Mouse (Mus musculus) liver, embryonic 13.5 days (tissue): ENCODE results near the gene Nipa2. TPM values are rescaled to one million over a fixed set of nuclear protein-coding genes. Genes with fewer than 3 reads are reported as not detected.
A peak's percentile ranks its signal among the peaks of the same experiment; 100 is the strongest.

Source experiments
- ATAC-seq: fragments of 200-750 bp; cut with Nextera tagmentation; 2 replicates; pipeline ENCODE4 v1.8.0; 2017; ENCODE audit warnings: low read depth, mild to moderate bottlenecking, moderate number of reproducible peaks, moderate library complexity
- DNase-seq: peaks from one replicate; pipeline ENCODE4 v3.0.0; 2022
- H3K27ac ChIP-seq: fragments of 300-500 bp; sonication (generic); 2 replicates; pipeline ENCODE4 v1.5.1; 2015; ENCODE audit warnings: moderate library complexity, mild to moderate bottlenecking, inconsistent platforms
- H3K27me3 ChIP-seq: fragments of 300-500 bp; sonication (generic); 2 replicates; pipeline ENCODE4 v1.6.1; 2015; ENCODE audit warnings: mild to moderate bottlenecking, inconsistent platforms
- H3K36me3 ChIP-seq: fragments of 300-500 bp; sonication (generic); 2 replicates; pipeline ENCODE4 v1.6.1; 2015; ENCODE audit warnings: mild to moderate bottlenecking, inconsistent platforms
- H3K4me1 ChIP-seq: fragments of 300-500 bp; sonication (generic); replicated peaks from 2 replicates; pipeline ENCODE4 v1.6.1; 2015; ENCODE audit warnings: inconsistent platforms
- H3K4me2 ChIP-seq: fragments of 300-500 bp; sonication (generic); 2 replicates; pipeline ENCODE4 v1.6.1; 2015; ENCODE audit warnings: inconsistent platforms, mild to moderate bottlenecking, moderate library complexity
- H3K4me3 ChIP-seq: fragments of 300-500 bp; sonication (generic); replicated peaks from 2 replicates; pipeline ENCODE4 v1.5.1; 2015; ENCODE audit warnings: mild to moderate bottlenecking, inconsistent platforms
- H3K9ac ChIP-seq: fragments of 300-500 bp; sonication (generic); 2 replicates; pipeline ENCODE4 v1.6.1; 2015; ENCODE audit warnings: mild to moderate bottlenecking, inconsistent platforms
- H3K9me3 ChIP-seq: fragments of 300-500 bp; sonication (generic); replicated peaks from 2 replicates; pipeline ENCODE4 v1.6.1; 2016; ENCODE audit warnings: inconsistent platforms
- whole genome bisulfite sequencing: fragments of 180-500 bp; shearing (Covaris S2); methylation state at CpG from one replicate; pipeline ENCODE4 v1.1.7; 2015; ENCODE audit not compliant: insufficient replicate concordance; 5-methylcytosine and 5-hydroxymethylcytosine counted together
- polyA plus RNA-seq: library from polyadenylated mRNA; unstranded; fragments of >200 nt; fragmentation: Nextera tagmentation; extraction: Ambion mirVana; gene quantifications from 2 replicates; pipeline ENCODE4 v1.2.1, GENCODE M21; 2015

Gene Nipa2
- polyA plus RNA-seq, 1 experiment from 2014 or later = 24.9 TPM

GRCm38 (mm10) chr7:55982010-55982700 is 19.9 kb upstream of the Nipa2 start:
- Histone ChIP-seq H3K27me3 (no peaks in the 10 kb centered on the region), H3K36me3 (peaks cover 41% of the 10 kb centered on the region), H3K4me1 (peaks cover 34% of the 10 kb centered on the region), H3K9me3 (no peaks in the 10 kb centered on the region), H3K4me3 (no peak overlapping the region), H3K9ac (peak overlapping the region; percentile 40; the same call in 1 of the 2 replicates), H3K4me2 (peak overlapping the region; percentile 36), H3K27ac (peak overlapping the region; percentile 86)
- DNase-seq = peak; percentile 23
- ATAC-seq = peak; percentile 84
- 63% methylated on average over 10 of the region's 10 CpGs for WGBS

GRCm38 (mm10) chr7:55981511-55981910 is 19.2 kb upstream of the Nipa2 start:
- H3K4me3 ChIP-seq = no peak overlapping the region
- H3K4me2 ChIP-seq = peak overlapping the region; percentile 36
- no peak overlapping the region for H3K9ac ChIP-seq
- peaks cover 41% of the 10 kb centered on the region for H3K36me3 ChIP-seq
- no peaks in the 10 kb centered on the region for H3K27me3 ChIP-seq
- peak; percentile 78 for ATAC-seq
- 57% methylated on average over 2 of the region's 2 CpGs for WGBS
- H3K4me1 ChIP-seq = peaks cover 33% of the 10 kb centered on the region
- no peak for DNase-seq
- H3K9me3 ChIP-seq = no peaks in the 10 kb centered on the region
- H3K27ac ChIP-seq = peak overlapping the region; percentile 86

GRCm38 (mm10) chr7:55974429-55974828 is 12.2 kb upstream of the Nipa2 start:
- ATAC-seq (no peak), DNase-seq (no peak)
- no peak overlapping the region for H3K9ac ChIP-seq
- no peak overlapping the region for H3K4me3 ChIP-seq
- H3K9me3 ChIP-seq = 0 out of 2 replicates have a peak, but pooled peaks cover 2% of the 10 kb centered on the region
- H3K27me3 ChIP-seq = no peaks in the 10 kb centered on the region
- H3K36me3 ChIP-seq = peaks cover 24% of the 10 kb centered on the region
- whole genome bisulfite sequencing = 88% methylated on average over 2 of the region's 2 CpGs
- peaks cover 1% of the 10 kb centered on the region for H3K4me1 ChIP-seq
- no peak overlapping the region for H3K4me2 ChIP-seq
- no peak overlapping the region for H3K27ac ChIP-seq

GRCm38 (mm10) chr7:55969415-55969814 is 7.1 kb upstream of the Nipa2 start:
- no peaks in the 10 kb centered on the region for H3K27me3 ChIP-seq
- DNase-seq (no peak), ATAC-seq (no peak)
- no peak overlapping the region for H3K4me3 ChIP-seq
- H3K27ac ChIP-seq = peak overlapping the region; percentile 35; the same call in 1 of the 2 replicates
- 0 out of 2 replicates have a peak overlapping the region, but pooled peaks have one; percentile 8 for H3K4me2 ChIP-seq
- peaks cover 3% of the 10 kb centered on the region for H3K36me3 ChIP-seq
- H3K4me1 ChIP-seq = peaks cover 31% of the 10 kb centered on the region
- 0 out of 2 replicates have a peak overlapping the region, but pooled peaks have one; percentile 28 for H3K9ac ChIP-seq
- WGBS = 17% methylated on average over 1 of the region's 1 CpGs
- 0 out of 2 replicates have a peak, but pooled peaks cover 2% of the 10 kb centered on the region for H3K9me3 ChIP-seq

GRCm38 (mm10) chr7:55968258-55968901 is 6.1 kb upstream of the Nipa2 start:
- H3K9me3 ChIP-seq = no peaks in the 10 kb centered on the region
- H3K27me3 ChIP-seq = no peaks in the 10 kb centered on the region
- no peak for DNase-seq
- peak overlapping the region; percentile 56 for H3K27ac ChIP-seq
- H3K36me3 ChIP-seq = no peaks in the 10 kb centered on the region
- H3K9ac ChIP-seq = peak overlapping the region; percentile 64
- H3K4me1 ChIP-seq = peaks cover 34% of the 10 kb centered on the region
- H3K4me2 ChIP-seq = peak overlapping the region; percentile 69
- H3K4me3 ChIP-seq = peak overlapping the region; percentile 56
- 9% methylated on average over 16 of the region's 16 CpGs for WGBS
- ATAC-seq = peak; percentile 86

- DNase-seq (no peak), ATAC-seq (no peak)
- no peaks in the 10 kb centered on the region for H3K9me3 ChIP-seq
- 42% methylated on average over 3 of the region's 3 CpGs for WGBS
- H3K36me3 ChIP-seq = no peaks in the 10 kb centered on the region
- H3K4me3 ChIP-seq = no peak overlapping the region
- H3K9ac ChIP-seq = no peak overlapping the region
- no peak overlapping the region for H3K4me2 ChIP-seq
- H3K27ac ChIP-seq = no peak overlapping the region
- H3K27me3 ChIP-seq = no peaks in the 10 kb centered on the region
- H3K4me1 ChIP-seq = peaks cover 43% of the 10 kb centered on the region
Observed at GRCm38 (mm10) chr7:55966866-55967460, 4.7 kb upstream of the Nipa2 start.

- no peaks in the 10 kb centered on the region for H3K27me3 ChIP-seq
- WGBS = 88% methylated on average over 1 of the region's 1 CpGs
- peaks cover 26% of the 10 kb centered on the region for H3K4me1 ChIP-seq
- peak overlapping the region; percentile 37 for H3K4me3 ChIP-seq
- no peak for ATAC-seq
- peaks cover 10% of the 10 kb centered on the region; the same call in 1 of the 2 replicates for H3K36me3 ChIP-seq
- no peak overlapping the region for H3K27ac ChIP-seq
- H3K4me2 ChIP-seq = peak overlapping the region; percentile 66
- peak overlapping the region; percentile 18; the same call in 1 of the 2 replicates for H3K9ac ChIP-seq
- H3K9me3 ChIP-seq = no peaks in the 10 kb centered on the region
- no peak for DNase-seq
Observed at GRCm38 (mm10) chr7:55960506-55960905, 1.8 kb downstream of the Nipa2 start.

- H3K4me2 ChIP-seq = no peak overlapping the region
- no peaks in the 10 kb centered on the region for H3K9me3 ChIP-seq
- H3K9ac ChIP-seq = no peak overlapping the region
- H3K4me1 ChIP-seq = peaks cover 23% of the 10 kb centered on the region
- H3K27ac ChIP-seq = no peak overlapping the region
- DNase-seq = no peak
- 91% methylated on average over 3 of the region's 3 CpGs for WGBS
- no peak for ATAC-seq
- no peak overlapping the region for H3K4me3 ChIP-seq
- peaks cover 16% of the 10 kb centered on the region for H3K36me3 ChIP-seq
- no peaks in the 10 kb centered on the region for H3K27me3 ChIP-seq
Observed at GRCm38 (mm10) chr7:55959801-55960200, 2.5 kb downstream of the Nipa2 start.

GRCm38 (mm10) chr7:55957916-55958315 is 4.4 kb downstream of the Nipa2 start:
- H3K9ac ChIP-seq = no peak overlapping the region
- no peaks in the 10 kb centered on the region for H3K27me3 ChIP-seq
- no peak overlapping the region for H3K4me2 ChIP-seq
- peaks cover 13% of the 10 kb centered on the region for H3K4me1 ChIP-seq
- H3K27ac ChIP-seq = no peak overlapping the region
- H3K9me3 ChIP-seq = no peaks in the 10 kb centered on the region
- H3K36me3 ChIP-seq = peaks cover 27% of the 10 kb centered on the region
- H3K4me3 ChIP-seq = no peak overlapping the region
- ATAC-seq (no peak), DNase-seq (no peak)
- WGBS = 82% methylated on average over 4 of the region's 4 CpGs

- H3K4me3 ChIP-seq = no peak overlapping the region
- DNase-seq = no peak
- H3K9ac ChIP-seq = no peak overlapping the region
- H3K27me3 ChIP-seq = no peaks in the 10 kb centered on the region
- H3K9me3 ChIP-seq = no peaks in the 10 kb centered on the region
- no peak for ATAC-seq
- peaks cover 9% of the 10 kb centered on the region for H3K4me1 ChIP-seq
- no peak overlapping the region for H3K27ac ChIP-seq
- peaks cover 27% of the 10 kb centered on the region for H3K36me3 ChIP-seq
- 82% methylated on average over 3 of the region's 3 CpGs for WGBS
- no peak overlapping the region for H3K4me2 ChIP-seq
Observed at GRCm38 (mm10) chr7:55957178-55957577, 5.1 kb downstream of the Nipa2 start.

GRCm38 (mm10) chr7:55956054-55956453 is 6.2 kb downstream of the Nipa2 start:
- Histone ChIP-seq H3K9ac (no peak overlapping the region), H3K4me3 (no peak overlapping the region), H3K27me3 (no peaks in the 10 kb centered on the region), H3K27ac (no peak overlapping the region), H3K36me3 (peaks cover 27% of the 10 kb centered on the region), H3K9me3 (no peaks in the 10 kb centered on the region), H3K4me2 (no peak overlapping the region), H3K4me1 (peaks cover 7% of the 10 kb centered on the region)
- DNase-seq = no peak
- no peak for ATAC-seq
- 86% methylated on average over 2 of the region's 2 CpGs for WGBS
